Mouse (Mus musculus) Patski (cell line): ENCODE measurements around the gene Prg3. TPM values are rescaled to one million over a fixed set of nuclear protein-coding genes. Genes with fewer than 3 reads are reported as not detected.

Experiments
- ATAC-seq: fragments of 100-300 bp; one replicate; pipeline ENCODE4 v1.8.0; 2021
- CTCF ChIA-PET: fragments of 350-600 bp; sonication (Branson Sonifier 250); formaldehyde crosslinking; loops from one replicate; lab custom pipeline; 2022; ENCODE audit warnings: inconsistent platforms; lab: Charles Lee
- POLR2A ChIA-PET: fragments of 350-600 bp; sonication (Branson Sonifier 250); formaldehyde crosslinking; loops from one replicate; lab custom pipeline; 2022; ENCODE audit warnings: antibody characterized with exemption, inconsistent platforms; lab: Charles Lee
- DNase-seq: peaks from one replicate; pipeline ENCODE4 v3.0.0-alpha.2; 2011; ENCODE audit warnings: low read depth, low spot score
- H3K27me3 ChIP-seq: fragments of 371-371 bp; one replicate; pipeline ENCODE4 v1.5.1; 2021
- CTCF ChIP-seq: fragments of 100-300 bp; IDR thresholded peaks from one replicate; pipeline ENCODE4 v1.5.1; 2021
- in situ Hi-C: fragments of 300-500 bp; cut with MboI; formaldehyde crosslinking; loops from 3 replicates; pipeline ENCODE4 v1.11.1; 2018; ENCODE audit warnings: low pct_unique_long_range_greater_than_20kb, mixed read lengths
- polyA plus RNA-seq: library from polyadenylated mRNA; unstranded; gene quantifications from one replicate; pipeline ENCODE4 v1.2.3, GENCODE M21; 2021

The Prg3 gene
- not detected for polyA plus RNA-seq

DNA sequence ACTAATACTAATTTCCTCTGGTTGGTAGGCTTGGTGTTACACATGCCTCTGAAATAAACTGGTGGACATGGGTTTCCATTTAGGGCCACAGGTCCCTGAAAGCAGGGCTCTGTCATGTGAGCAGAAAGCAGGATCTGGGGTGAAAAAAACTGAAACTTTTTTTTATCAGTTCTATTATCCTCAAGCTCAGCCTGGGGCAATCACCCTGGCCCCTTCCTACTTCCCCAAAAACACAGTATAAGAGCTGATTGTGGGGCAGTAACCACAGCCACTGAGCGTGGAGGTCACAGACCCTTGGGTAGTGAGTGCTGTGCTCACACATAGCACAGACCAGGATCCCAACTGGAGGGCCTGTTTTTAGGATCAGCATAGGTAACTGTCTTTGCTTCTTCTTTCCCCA, at the start of gene Prg3:
Prg3 (plus strand) TSS at position 286 of the 400 bp plus-strand sequence.
- DNase-seq (no peak), ATAC-seq (no peak)
- CTCF ChIA-PET: no interaction called here
- POLR2A ChIA-PET: no interaction called here
- in situ Hi-C loops: no loop called here
- peaks cover 28% of the 10 kb centered on the region for H3K27me3 ChIP-seq
- no peak for TF ChIP-seq CTCF

DNA sequence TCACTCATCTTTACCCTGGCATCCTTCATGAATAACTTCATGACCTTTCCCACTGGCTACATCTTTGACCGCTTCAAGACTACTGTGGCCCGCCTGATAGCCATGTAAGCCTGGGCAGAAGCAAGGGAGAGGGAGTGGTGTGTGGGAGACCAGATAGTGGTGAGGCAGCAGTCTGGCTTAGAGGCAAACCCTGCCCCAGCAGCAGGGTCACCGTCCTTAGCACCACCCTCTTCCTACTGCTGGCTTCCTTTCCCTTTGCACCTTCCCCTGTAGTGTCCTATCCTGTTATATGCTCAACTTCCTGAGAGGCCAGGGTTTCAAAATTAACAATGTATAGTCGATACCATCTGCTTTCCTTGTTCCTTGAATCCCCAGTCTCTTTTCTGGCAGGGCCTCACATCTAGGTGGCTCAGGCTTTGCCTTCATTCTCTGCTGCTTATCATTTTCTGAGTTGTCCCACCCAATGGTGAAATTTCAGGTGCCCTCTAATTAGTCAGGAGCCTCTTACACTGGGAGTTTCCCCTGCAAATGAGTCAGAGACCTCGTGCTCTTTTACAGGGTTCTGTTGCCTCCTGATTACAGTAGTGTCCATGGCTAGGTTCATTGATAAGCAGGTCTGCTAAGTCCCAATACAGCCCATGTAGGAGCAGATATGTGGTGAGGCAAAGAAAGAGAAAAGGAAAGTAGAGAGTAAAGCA, 49.6 kb upstream of the Prg3 start:
- in situ Hi-C loops: no loop called here
- no peak for ATAC-seq
- ChIA-PET POLR2A (no interaction called here), CTCF (no interaction called here)
- TF ChIP-seq CTCF: no peak
- DNase-seq: no peak
- peaks cover 7% of the 10 kb centered on the region for H3K27me3 ChIP-seq

DNA sequence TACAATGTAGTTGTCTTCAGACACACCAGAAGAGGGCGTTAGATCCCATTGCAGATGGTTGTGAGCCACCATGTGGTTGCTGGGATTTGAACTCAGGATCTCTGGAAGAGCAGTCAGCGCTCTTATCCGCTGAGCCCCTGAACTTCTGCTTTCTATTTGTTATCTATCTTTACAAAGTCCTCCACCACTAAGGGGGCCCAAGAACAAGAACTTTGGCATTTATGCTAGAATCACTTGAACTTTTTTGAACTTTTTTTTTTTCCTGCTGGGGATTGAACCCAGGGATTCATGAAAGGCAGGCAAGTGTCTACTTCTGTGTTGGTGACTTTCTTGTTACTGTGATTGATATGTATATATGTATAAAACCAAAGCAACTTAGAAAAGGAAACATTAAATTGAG, 48.7 kb upstream of the Prg3 start:
- CTCF ChIA-PET: no interaction called here
- H3K27me3 ChIP-seq: peaks cover 6% of the 10 kb centered on the region
- in situ Hi-C loops: no loop called here
- POLR2A ChIA-PET: no interaction called here
- TF ChIP-seq CTCF: no peak
- ATAC-seq: no peak
- DNase-seq: no peak

DNA sequence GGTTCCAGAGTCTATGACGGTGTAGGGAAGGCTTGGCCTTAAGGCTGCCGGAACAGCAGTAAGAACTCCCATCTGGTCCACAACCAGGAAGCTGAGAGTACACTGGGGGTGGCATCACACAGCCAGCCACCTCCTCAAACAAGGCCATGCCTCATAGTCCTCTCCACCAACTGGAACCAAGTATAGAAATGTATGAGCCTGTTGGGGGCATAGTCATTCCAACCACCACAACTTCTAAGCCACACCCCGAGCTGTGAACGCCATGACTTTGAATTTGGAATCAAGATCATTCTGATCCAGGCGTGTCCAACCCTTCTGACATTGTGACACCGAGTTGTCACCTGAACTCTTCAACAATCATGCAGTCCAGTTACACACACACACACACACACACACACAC, 48.3 kb upstream of the Prg3 start:
- ATAC-seq (no peak), DNase-seq (no peak)
- in situ Hi-C loops: no loop called here
- ChIA-PET POLR2A (no interaction called here), CTCF (no interaction called here)
- no peak for TF ChIP-seq CTCF
- peaks cover 2% of the 10 kb centered on the region for H3K27me3 ChIP-seq

DNA sequence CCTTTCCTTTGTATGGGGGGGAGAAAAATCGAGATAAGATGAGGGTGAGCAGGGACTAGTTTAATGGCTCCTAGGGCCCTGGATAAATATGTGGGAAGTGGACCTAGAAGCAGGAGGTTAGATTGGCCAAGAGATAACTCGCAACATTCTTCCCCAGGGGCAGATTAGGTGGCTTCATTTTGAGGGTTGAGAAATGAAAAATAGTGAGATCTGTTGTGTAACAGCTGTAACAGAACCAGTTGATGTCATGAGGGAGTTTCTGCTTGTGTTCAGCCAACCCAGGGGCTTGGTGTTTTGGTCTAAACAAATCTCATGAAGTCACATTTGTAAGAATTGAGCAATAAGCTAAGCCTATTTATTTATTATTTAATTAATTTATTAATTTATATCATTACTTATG, 46.7 kb upstream of the Prg3 start:
- ATAC-seq: no peak
- CTCF ChIA-PET: interaction anchor here (1.0 to 1.1 kb wide), 2 partner anchors 10 to 15 kb away, joined by 3 read pairs; no protein-coding TSS in a partner anchor

DNA sequence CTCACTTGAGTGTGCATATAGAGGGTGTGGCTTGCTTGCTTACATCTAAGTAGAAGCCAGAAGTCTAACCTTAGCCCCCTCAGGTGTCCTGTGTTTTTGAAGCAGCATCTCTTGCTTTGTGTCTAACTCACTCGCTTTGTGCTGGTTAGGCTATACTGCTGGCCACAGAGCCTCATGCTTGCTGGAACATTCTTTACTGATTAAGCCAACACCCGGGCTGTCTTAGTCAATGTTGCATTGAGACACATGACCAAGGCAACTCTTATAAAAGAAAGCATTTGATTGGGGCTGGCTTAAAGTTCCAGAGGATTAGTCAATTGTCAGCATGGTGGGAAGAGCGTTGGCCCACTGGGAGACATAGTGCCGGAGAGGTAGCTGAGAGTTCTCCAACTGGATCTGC, 46.2 kb upstream of the Prg3 start:
- CTCF ChIA-PET: interaction anchor here (1.1 kb wide), 1 partner anchor 15 kb away, joined by 3 read pairs; no protein-coding TSS in a partner anchor
- ATAC-seq: no peak
- in situ Hi-C loops: no loop called here
- no peak for DNase-seq
- TF ChIP-seq CTCF: no peak
- no peaks in the 10 kb centered on the region for H3K27me3 ChIP-seq
- POLR2A ChIA-PET: no interaction called here

More for the DNA sequence above, 46.7 kb upstream of the Prg3 start:
- in situ Hi-C loops: no loop called here
- POLR2A ChIA-PET: no interaction called here
- H3K27me3 ChIP-seq: no peaks in the 10 kb centered on the region
- DNase-seq: no peak
- no peak for TF ChIP-seq CTCF

DNA sequence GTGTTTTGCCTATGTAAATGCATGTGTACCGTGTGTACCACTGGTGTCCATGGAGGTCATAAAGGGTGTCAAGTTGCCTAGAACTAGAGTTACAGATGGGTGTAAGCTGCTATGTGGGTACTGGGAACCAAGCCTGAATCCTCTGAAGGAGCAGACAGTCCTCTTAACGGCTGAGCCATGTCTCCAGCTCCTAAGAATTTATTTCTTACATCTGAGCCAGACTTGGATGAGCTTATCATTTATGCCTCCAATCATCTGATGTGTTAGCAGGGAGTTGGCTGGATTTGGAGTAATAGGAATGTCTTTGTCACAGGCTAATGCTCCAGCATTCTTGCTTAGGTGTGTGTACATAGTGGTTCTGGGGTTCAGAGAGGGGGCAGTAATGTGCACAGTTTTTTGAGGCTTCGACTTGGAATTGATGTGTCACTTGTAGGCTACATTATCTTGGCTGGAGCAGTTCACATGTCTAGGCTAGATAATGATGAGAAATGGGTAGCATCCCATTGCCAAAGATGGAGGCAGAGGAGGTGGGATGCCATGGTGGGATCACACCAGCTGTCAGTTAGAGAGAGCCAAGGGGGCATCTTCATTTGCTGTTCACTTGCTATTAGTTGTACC, 40.8 kb upstream of the Prg3 start:
- TF ChIP-seq CTCF: no peak
- in situ Hi-C loops: no loop called here
- POLR2A ChIA-PET: no interaction called here
- H3K27me3 ChIP-seq: no peaks in the 10 kb centered on the region
- ATAC-seq (no peak), DNase-seq (no peak)
- CTCF ChIA-PET: interaction anchor here (1.0 kb wide), 1 partner anchor 9 kb away, joined by 3 read pairs; no protein-coding TSS in a partner anchor

DNA sequence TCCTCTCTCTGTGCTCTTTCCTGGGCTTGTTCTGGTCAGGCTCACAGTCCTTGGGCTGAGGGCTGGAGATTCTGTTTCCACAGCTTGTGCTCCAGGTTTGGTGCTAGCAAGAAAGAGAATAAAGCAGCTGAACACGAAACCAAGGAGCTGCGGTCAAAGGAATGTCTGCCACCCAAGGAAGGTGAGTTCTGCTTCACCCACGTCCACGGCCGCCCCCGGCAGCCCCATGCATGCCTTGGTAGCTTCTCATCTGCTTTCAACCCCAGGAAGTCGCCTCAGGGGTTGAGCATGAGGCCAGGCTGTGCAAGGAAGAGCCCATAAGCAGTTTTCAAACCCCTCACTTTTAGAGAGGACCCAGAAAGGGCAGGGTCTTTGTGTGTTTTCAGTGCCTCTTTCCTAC, 39.8 kb upstream of the Prg3 start:
- in situ Hi-C loops: no loop called here
- no peak for TF ChIP-seq CTCF
- ATAC-seq (no peak), DNase-seq (no peak)
- CTCF ChIA-PET: interaction anchor here (0.9 kb wide), 1 partner anchor 16 kb away, joined by 4 read pairs; no protein-coding TSS in a partner anchor
- POLR2A ChIA-PET: no interaction called here
- no peaks in the 10 kb centered on the region for H3K27me3 ChIP-seq

DNA sequence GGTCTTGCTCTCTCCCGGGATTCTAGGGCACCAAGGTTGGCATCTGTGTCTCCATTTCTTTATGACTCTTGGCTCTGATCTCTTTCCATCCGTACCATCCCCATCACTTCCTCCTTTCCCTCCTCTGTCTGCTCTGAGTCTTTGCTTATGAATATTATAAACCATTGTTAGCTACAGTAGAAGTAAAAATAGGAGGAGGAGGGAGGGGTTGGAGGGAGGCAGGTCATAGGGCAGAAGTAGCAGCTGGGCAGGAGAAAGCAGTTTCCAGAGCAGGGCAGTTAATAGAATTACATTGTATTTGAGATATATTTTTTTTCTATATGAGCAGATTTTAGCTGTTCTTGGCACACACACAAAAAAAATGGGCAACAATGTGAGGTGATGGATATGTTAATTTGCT, 39.3 kb upstream of the Prg3 start:
- no peaks in the 10 kb centered on the region for H3K27me3 ChIP-seq
- POLR2A ChIA-PET: no interaction called here
- CTCF ChIA-PET: interaction anchor here (0.9 kb wide), 1 partner anchor 16 kb away, joined by 4 read pairs; no protein-coding TSS in a partner anchor
- ATAC-seq (no peak), DNase-seq (no peak)
- in situ Hi-C loops: no loop called here
- TF ChIP-seq CTCF: no peak

DNA sequence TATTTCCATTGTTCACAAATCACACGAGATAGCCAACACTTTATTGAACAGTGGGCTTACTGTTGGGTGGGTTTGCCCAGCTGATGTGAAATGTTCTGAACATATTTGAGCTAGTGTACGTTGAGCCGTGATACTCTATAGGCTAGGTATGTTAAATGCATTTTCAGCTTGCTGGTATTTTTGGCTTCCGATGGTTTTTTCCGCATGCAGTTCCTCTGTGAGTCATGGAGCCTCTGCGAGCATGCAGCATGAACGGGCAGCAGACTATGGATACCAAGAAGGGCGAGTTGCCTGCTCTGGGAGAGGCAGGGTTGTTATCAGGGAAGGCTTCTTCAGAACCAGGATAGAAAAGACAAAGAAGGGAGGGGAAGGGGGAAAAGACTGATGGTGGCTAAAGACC, 37.0 kb upstream of the Prg3 start:
- TF ChIP-seq CTCF: no peak
- CTCF ChIA-PET: interaction anchor here (1.5 kb wide), 1 partner anchor 10 kb away, joined by 3 read pairs; no protein-coding TSS in a partner anchor
- DNase-seq: no peak
- ATAC-seq: no peak
- H3K27me3 ChIP-seq: no peaks in the 10 kb centered on the region
- POLR2A ChIA-PET: no interaction called here
- in situ Hi-C loops: no loop called here

DNA sequence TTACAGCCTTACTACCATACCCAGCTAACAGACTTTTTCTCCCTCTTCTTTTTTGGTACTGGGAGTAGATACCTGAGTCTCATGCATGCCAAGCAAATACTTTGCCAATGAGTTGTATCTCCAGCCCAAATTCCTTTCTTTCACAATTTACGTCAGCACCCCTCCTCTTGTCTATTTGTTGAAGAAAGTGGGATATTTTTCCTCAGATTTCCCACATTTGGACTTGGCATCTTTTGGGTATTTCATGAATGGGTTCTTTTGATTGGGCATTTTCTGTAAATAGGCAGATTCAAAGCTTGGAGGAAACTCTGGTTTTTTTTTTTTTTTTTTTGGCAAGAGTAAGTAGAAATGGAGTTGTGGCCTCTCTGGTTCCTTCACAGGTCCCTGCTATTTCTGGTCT, 35.8 kb upstream of the Prg3 start:
- no peaks in the 10 kb centered on the region for H3K27me3 ChIP-seq
- ChIA-PET CTCF (interaction anchor here (1.5 kb wide), 1 partner anchor 11 kb away, joined by 3 read pairs; no protein-coding TSS in a partner anchor), POLR2A (no interaction called here)
- DNase-seq (no peak), ATAC-seq (no peak)
- no peak for TF ChIP-seq CTCF
- in situ Hi-C loops: no loop called here
